Mouse (Mus musculus): ENCODE measurements around the gene Ints6. TPM values are rescaled to one million over a fixed set of nuclear protein-coding genes. Genes with fewer than 3 reads are reported as not detected.

Ints6 gene
- 10 to 100 TPM; 19.0 to 25.0 TPM for total RNA-seq (2021)

GRCm38 (mm10) chr14:62761036-62761881 is at the start of gene Ints6:
Ints6 (minus strand) TSS chr14:62761169.
- DNase-seq = peak; percentile 97

GRCm38 (mm10) chr14:62808661-62809523 is 47.9 kb upstream of the Ints6 start:
- DNase-seq = no peak

GRCm38 (mm10) chr14:62806921-62807320 is 46.0 kb upstream of the Ints6 start:
- DNase-seq = no peak

GRCm38 (mm10) chr14:62803204-62803603 is 42.2 kb upstream of the Ints6 start:
- DNase-seq = no peak

- no peak for DNase-seq
These were observed 39.8 kb upstream of the Ints6 start for GRCm38 (mm10) chr14:62800791-62801190.

GRCm38 (mm10) chr14:62798608-62799101 is 37.7 kb upstream of the Ints6 start:
- DNase-seq = no peak

- no peak for DNase-seq
These were observed 34.8 kb upstream of the Ints6 start for GRCm38 (mm10) chr14:62795719-62796118.

- DNase-seq = no peak
These were observed 28.3 kb upstream of the Ints6 start for GRCm38 (mm10) chr14:62789282-62789681.

- DNase-seq = no peak
These were observed 22.0 kb upstream of the Ints6 start for GRCm38 (mm10) chr14:62782981-62783380.

GRCm38 (mm10) chr14:62780520-62781316 is 19.7 kb upstream of the Ints6 start:
- DNase-seq = no peak

GRCm38 (mm10) chr14:62778095-62778494 is 17.1 kb upstream of the Ints6 start:
- DNase-seq = no peak

GRCm38 (mm10) chr14:62775034-62775433 is 14.1 kb upstream of the Ints6 start:
- no peak for DNase-seq

GRCm38 (mm10) chr14:62774246-62774645 is 13.3 kb upstream of the Ints6 start:
- DNase-seq = no peak

GRCm38 (mm10) chr14:62773766-62774165 is 12.8 kb upstream of the Ints6 start:
- DNase-seq = no peak

GRCm38 (mm10) chr14:62765398-62765797 is 4.4 kb upstream of the Ints6 start:
- DNase-seq = no peak

GRCm38 (mm10) chr14:62764371-62764770 is 3.4 kb upstream of the Ints6 start:
- DNase-seq = no peak

GRCm38 (mm10) chr14:62761943-62762342 is 974 bp upstream of the Ints6 start:
- no peak for DNase-seq

- DNase-seq = peak; percentile 64
These were observed 491 bp downstream of the Ints6 start for GRCm38 (mm10) chr14:62760321-62761035.

GRCm38 (mm10) chr14:62759771-62760320 is 1.1 kb downstream of the Ints6 start:
- peak; percentile 82 for DNase-seq

- DNase-seq = no peak
These were observed 2.3 kb downstream of the Ints6 start for GRCm38 (mm10) chr14:62758714-62759113.

GRCm38 (mm10) chr14:62755095-62755640 is 5.8 kb downstream of the Ints6 start:
- DNase-seq = no peak
